Mouse (Mus musculus) cortical plate, adult 2 months (tissue): ENCODE data around the gene Nsfl1c. TPM values are rescaled to one million over a fixed set of nuclear protein-coding genes. Genes with fewer than 3 reads are reported as not detected.
"Not testable (repeated sequence)": the region's sequence is repeated elsewhere in the genome, so short reads cannot be mapped to it uniquely, and the experiment has no call there.

ENCODE experiments used
- H3K27ac ChIP-seq: fragments of 200-500 bp; 2 replicates; pipeline ENCODE4 v1.5.1; 2012; ENCODE audit warnings: low read length, control low read depth, inconsistent platforms; ENCODE audit not compliant: insufficient read depth
- H3K4me1 ChIP-seq: fragments of 200-500 bp; 2 replicates; pipeline ENCODE4 v1.6.1; 2011; ENCODE audit warnings: low read length; ENCODE audit not compliant: control insufficient read depth, insufficient read depth
- H3K4me3 ChIP-seq: fragments of 200-500 bp; 2 replicates; pipeline ENCODE4 v1.5.1; 2011; ENCODE audit warnings: mild to moderate bottlenecking, low read length, control low read depth; ENCODE audit not compliant: insufficient read depth
- CTCF ChIP-seq: fragments of 200-500 bp; IDR thresholded peaks from 2 replicates; pipeline ENCODE4 v1.5.1; 2011; ENCODE audit warnings: mild to moderate bottlenecking, control low read depth, low read length; ENCODE audit not compliant: insufficient read depth; ENCODE audit errors: extremely low read depth
- POLR2A ChIP-seq: fragments of 200-500 bp; IDR thresholded peaks from 2 replicates; pipeline ENCODE4 v1.6.1; 2011; ENCODE audit warnings: mild to moderate bottlenecking, low read length, control low read depth; ENCODE audit not compliant: insufficient read depth; ENCODE audit errors: extremely low read depth
- polyA plus RNA-seq: library from polyadenylated mRNA; depleted of rRNA; stranded (reverse); fragments of >200 nt; gene quantifications from 2 replicates; pipeline ENCODE4 v1.2.3, GENCODE M21; 2012; rRNA removed

Gene Nsfl1c
- polyA plus RNA-seq = 123 and 126 TPM in 2 replicates

DNA sequence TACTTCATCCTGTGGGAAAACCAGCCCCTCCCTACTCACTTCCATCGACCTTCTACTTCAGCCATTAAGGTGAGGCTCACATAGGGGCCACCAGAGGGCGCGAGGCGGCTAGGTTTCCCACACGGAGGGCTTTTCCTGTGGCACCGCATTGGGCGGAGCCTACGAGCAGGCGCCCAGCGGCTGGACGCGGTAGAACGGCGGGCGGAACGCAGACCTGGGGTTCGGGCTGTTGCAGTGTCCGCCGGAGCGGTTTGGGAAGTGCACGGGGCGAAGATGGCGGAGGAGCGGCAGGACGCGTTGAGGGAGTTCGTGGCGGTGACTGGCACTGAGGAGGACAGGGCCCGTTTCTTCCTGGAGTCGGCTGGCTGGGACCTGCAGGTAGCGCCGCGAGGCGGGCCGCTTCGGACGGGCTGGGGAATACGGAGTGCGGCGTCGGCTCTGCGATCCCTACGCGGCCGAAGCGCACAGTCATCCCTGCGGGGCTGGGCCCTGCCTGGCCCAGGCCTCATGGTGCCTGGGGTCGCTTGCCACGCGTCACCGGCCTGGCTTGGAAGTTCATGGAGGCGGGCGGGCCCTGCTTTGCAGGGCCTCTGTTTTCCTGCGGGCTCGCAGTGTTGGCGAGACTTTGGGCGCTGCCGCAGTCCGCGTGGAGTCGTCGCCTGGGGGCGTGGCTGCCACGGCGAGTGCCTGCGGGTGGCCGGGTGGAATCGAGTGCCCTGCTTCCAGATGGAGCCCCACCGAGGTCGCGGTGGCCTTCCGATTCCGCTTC lies at the start of gene Nsfl1c:
Gene Nsfl1c, plus strand, starts transcription at position 148 of the 769 bp plus-strand sequence.
- Histone ChIP-seq H3K27ac (0 out of 2 replicates have a peak within 1 kb of the TSS, but pooled peaks have one; percentile 13), H3K4me1 (no peaks in the 10 kb centered on the region; the same call in 1 of the 2 replicates), H3K4me3 (peak within 1 kb of the TSS; percentile 55)
- TF ChIP-seq POLR2A (peak; percentile 76; the same call in 1 of the 2 replicates), CTCF (peak; percentile 70)

DNA sequence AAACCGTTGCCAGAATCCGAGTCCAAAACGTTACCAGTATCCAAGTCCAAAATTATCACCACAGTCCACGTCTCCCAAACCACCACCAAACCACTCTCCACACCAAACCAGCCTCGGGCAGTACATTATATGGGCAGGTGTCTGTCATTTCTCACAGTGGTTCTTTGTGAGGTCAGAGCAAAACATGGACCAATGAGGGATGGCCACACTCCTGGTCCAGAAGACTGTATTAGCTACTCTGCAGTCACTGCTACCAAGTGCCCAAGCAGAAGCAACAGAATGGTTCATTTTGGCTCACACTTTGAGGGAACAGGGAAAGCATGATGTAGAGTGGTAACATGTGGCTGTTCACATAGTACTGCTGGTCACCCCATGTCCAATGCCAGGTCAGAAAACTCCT lies 17.9 kb upstream of the Nsfl1c start, which contains the start of gene 4921509C19Rik:
Gene 4921509C19Rik, minus strand, starts transcription at position 101 of the 400 bp plus-strand sequence.
- H3K4me3 ChIP-seq, H3K27ac ChIP-seq, H3K4me1 ChIP-seq: not testable (repeated sequence)

DNA sequence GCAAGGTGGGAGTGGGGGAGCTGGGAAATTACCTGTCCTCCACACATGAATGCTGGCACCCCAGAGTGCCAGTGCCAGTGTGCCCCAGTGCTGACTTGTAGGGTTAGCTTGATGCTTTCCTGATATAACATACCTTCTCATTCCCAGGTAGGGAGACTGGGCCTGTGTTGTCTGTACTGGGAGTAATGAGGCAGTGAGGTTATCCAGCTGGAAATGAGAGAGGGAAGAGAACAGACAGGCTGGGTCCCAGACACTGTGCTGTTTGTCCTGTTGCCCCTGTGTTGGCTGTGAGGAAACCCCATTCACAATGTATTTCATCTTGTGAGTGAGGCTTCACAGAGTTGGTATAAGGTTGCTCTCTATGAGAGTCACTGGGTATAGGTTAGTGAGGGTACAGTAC lies 7.5 kb upstream of the Nsfl1c start:
- Histone ChIP-seq H3K27ac (no peak overlapping the region), H3K4me1 (no peaks in the 10 kb centered on the region), H3K4me3 (no peak overlapping the region)
- TF ChIP-seq POLR2A (no peak), CTCF (no peak)

DNA sequence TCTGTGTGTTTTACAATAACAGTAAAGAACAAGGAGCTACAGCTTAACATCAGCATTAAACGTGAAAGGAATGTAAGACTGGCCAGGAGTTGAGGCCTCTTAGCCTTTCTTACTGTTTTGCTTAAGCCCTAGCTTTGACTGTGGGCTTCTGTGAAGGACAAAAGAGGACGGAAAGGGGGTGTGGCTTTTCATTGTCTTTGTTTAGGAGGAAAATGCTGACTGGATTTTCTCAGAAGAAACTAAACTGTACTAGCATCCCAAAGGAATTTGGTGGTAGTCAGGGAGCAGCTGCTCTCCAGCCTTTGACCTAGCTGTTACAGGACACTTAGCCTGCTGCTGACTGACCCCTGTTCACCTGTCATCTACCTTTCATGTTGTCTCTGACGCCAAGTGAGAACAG lies 4.4 kb downstream of the Nsfl1c start:
- no peaks in the 10 kb centered on the region; the same call in 1 of the 2 replicates for H3K4me1 ChIP-seq
- TF ChIP-seq POLR2A (no peak), CTCF (no peak)
- H3K27ac ChIP-seq = no peak overlapping the region
- no peak overlapping the region for H3K4me3 ChIP-seq

DNA sequence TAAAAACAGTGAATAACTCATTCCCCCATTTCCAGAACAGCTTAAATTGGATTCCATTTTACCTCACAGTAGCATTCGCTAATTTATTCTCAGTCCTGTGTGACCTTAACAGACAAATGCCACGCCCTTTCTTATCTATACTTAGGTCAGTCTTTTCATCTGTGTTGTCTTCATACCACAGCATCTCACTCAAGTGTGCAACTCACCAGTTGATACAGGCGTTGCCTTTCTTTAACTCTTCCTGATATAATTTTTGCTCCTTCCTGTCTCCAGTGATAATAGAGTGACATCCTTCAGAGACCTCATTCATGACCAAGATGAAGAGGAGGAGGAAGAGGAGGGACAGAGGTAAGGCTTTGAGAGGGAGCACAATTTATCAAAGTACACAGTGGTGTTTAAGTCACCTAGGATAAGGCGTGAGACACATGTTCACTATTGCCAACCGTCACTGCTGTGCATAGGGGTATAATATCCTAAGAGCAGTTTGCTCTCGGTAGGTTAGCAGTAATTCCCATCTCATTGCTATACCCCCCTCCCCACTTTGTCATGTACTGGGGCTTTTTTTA lies 6.5 kb downstream of the Nsfl1c start:
- no peak overlapping the region for H3K27ac ChIP-seq
- TF ChIP-seq CTCF (no peak), POLR2A (no peak)
- no peak overlapping the region for H3K4me3 ChIP-seq
- no peaks in the 10 kb centered on the region; the same call in 1 of the 2 replicates for H3K4me1 ChIP-seq

DNA sequence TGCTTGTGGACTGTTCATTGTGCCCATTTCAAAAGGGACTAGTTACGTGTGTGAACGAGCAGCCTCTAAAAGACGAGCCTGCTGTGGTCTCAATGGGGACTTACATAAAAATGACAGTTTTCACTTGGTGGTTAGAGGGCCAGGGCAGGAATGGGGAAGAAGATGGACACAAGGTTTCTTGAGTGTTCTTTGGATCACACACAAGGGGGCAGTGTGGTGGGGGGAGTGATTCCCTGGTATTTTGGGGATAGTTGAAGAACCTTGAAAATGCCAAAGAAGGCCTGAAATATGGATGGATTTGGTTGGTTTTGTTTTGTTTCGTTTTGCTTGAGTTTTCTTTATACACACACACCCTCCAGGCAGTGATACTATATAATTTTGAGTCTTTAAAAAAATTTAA lies 10.2 kb downstream of the Nsfl1c start:
- no peaks in the 10 kb centered on the region; the same call in 1 of the 2 replicates for H3K4me1 ChIP-seq
- H3K27ac ChIP-seq = no peak overlapping the region

DNA sequence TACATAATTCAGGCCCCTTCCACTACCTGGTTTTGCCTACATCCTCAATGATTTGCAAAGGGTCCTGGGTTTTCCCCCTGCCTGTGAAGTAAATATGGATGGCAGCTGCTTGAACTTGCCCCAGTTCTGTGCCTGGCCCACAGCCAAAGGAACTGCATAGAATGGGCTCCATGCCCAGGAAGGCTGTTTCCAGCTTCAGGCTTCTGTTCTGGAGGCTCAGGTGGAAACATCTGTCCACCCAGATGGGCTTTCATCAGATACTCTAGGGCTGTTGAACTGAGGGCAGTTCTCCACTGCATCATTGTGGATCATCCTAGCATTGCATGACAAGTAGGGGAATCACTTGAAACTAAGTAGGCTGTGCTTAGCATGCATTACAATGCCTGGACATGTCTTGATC lies 18.2 kb downstream of the Nsfl1c start:
- H3K27ac ChIP-seq = no peak overlapping the region

More for the DNA sequence above, 10.2 kb downstream of the Nsfl1c start:
- H3K4me3 ChIP-seq = no peak overlapping the region
- TF ChIP-seq CTCF (no peak), POLR2A (no peak)

DNA sequence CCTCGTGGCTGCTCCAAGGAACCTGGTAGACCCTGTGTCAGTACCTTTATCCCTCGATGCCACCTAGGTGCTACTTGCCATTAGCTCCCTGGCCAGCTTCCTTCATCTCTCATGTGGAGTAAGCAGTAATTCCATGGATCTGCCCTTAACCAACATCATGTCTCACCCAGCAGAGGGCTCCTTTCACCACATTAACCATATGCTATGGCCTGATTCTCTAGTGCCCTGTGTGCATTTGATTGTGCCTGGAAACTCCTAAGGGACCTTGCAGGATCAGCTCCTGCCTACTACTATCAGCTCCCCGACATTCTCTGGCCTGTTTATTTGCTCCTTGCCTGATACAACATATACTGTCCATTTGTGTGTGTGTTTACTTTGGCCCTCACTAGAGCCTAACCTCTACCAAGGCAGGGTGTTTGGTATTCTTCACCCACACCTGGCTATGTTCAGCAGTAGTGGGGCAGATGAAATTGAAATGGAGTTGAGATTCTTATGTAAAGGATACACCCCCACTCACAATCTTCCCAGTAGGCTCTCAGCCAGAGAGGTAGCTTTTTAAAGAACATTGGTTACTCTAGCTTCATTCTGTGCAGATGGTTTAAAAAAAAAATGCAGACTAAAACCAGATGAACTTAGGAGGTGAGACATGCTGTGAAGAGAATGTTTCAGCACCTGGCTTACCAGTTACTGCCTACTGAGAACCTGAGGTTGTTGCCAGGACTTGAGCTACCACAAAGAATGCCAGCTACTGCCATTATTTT lies 19.7 kb downstream of the Nsfl1c start:
- TF ChIP-seq POLR2A (no peak), CTCF (peak; percentile 14; the same call in 1 of the 2 replicates)
- H3K4me3 ChIP-seq = no peak overlapping the region
- H3K4me1 ChIP-seq = peaks cover 5% of the 10 kb centered on the region
- peak overlapping the region; percentile 76 for H3K27ac ChIP-seq

More for the DNA sequence above, 18.2 kb downstream of the Nsfl1c start:
- Histone ChIP-seq H3K4me1 (peaks cover 5% of the 10 kb centered on the region), H3K4me3 (no peak overlapping the region)
- TF ChIP-seq POLR2A = no peak
- no peak for TF ChIP-seq CTCF

DNA sequence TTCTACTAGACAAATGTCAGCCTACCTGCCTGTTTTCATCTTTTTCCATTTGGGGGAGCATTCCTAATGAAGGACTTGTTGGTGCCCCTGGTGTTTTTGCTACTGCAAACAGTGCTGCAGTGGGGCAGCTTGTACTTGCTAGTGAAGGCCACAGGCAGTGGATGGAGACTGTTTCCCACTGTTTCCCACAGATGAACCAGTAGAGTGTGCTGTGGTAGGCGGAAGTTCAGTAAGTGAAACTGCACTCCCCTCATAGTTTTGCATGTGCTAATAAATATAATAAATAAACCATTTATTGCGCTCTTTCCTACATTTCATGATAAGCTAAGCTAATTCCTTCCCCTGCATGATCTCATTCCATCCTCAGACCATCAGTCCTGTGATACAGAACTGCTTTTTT lies 25.0 kb downstream of the Nsfl1c start:
- H3K4me1 ChIP-seq = no peaks in the 10 kb centered on the region; the same call in 1 of the 2 replicates
- TF ChIP-seq POLR2A = no peak
- no peak for TF ChIP-seq CTCF
- no peak overlapping the region for H3K4me3 ChIP-seq
- no peak overlapping the region for H3K27ac ChIP-seq
